Mouse (Mus musculus): ENCODE data around the gene Pwwp2b. TPM values are rescaled to one million over a fixed set of nuclear protein-coding genes. Genes with fewer than 3 reads are reported as not detected.

Pwwp2b gene
- 11.0 and 11.6 TPM in 2 replicates for polyA plus RNA-seq (2014; fragmentation: Nextera tagmentation; extraction: Ambion mirVana)

GRCm38 (mm10) chr7:139247881-139248614 lies at the start of gene Pwwp2b:
Gene Pwwp2b (plus strand): TSS chr7:139248482.
- H3K9me3 ChIP-seq (ENCODE audit: control insufficient read depth, low read length) = no peaks in the 10 kb centered on the region
- peak within 1 kb of the TSS; percentile 74 for H3K4me3 ChIP-seq (ENCODE audit: low read depth, low read length)
- H3K4me2 ChIP-seq (ENCODE audit: low read depth, low read length) = peak within 1 kb of the TSS; percentile 98
- H3K9ac ChIP-seq (ENCODE audit: low read depth, low read length) = peak within 1 kb of the TSS; percentile 86
- H3K27me3 ChIP-seq (replicated peaks; ENCODE audit: control insufficient read depth, insufficient read depth, low read length) = no peaks in the 10 kb centered on the region
- H3K4me1 ChIP-seq (ENCODE audit: control insufficient read depth, insufficient read depth, low read length) = peaks cover 41% of the 10 kb centered on the region
- peak within 1 kb of the TSS; percentile 82 for H3K27ac ChIP-seq (replicated peaks; ENCODE audit: low read depth, low read length)
- WGBS = under 1% methylated on average over 26 of the region's 72 CpGs
- ATAC-seq (ENCODE audit: low read depth) (peak; percentile 85), DNase-seq (ENCODE audit: low spot score) (peak; percentile 82)
- H3K36me3 ChIP-seq (ENCODE audit: control insufficient read depth, insufficient read depth, low read length) = no peaks in the 10 kb centered on the region

GRCm38 (mm10) chr7:139200108-139200507 lies 48.2 kb upstream of the Pwwp2b start:
- Histone ChIP-seq H3K4me1 (ENCODE audit: control insufficient read depth, insufficient read depth, low read length) (no peaks in the 10 kb centered on the region), H3K9me3 (ENCODE audit: control insufficient read depth, low read length) (no peaks in the 10 kb centered on the region), H3K27ac (replicated peaks; ENCODE audit: low read depth, low read length) (no peak overlapping the region), H3K9ac (ENCODE audit: low read depth, low read length) (no peak overlapping the region), H3K36me3 (ENCODE audit: control insufficient read depth, insufficient read depth, low read length) (no peaks in the 10 kb centered on the region), H3K4me3 (ENCODE audit: low read depth, low read length) (no peak overlapping the region), H3K27me3 (replicated peaks; ENCODE audit: control insufficient read depth, insufficient read depth, low read length) (peaks cover 8% of the 10 kb centered on the region; the same call in 1 of the 2 replicates), H3K4me2 (ENCODE audit: low read depth, low read length) (no peak overlapping the region)
- 23% methylated on average over 7 of the region's 7 CpGs for WGBS
- DNase-seq (ENCODE audit: low spot score) = peak; percentile 88
- peak; percentile 71; the same call in 1 of the 2 replicates for ATAC-seq (ENCODE audit: low read depth)

GRCm38 (mm10) chr7:139201209-139201608 lies 47.1 kb upstream of the Pwwp2b start:
- WGBS = 51% methylated on average over 6 of the region's 6 CpGs
- Histone ChIP-seq H3K27ac (replicated peaks; ENCODE audit: low read depth, low read length) (no peak overlapping the region), H3K9ac (ENCODE audit: low read depth, low read length) (no peak overlapping the region), H3K4me1 (ENCODE audit: control insufficient read depth, insufficient read depth, low read length) (no peaks in the 10 kb centered on the region), H3K36me3 (ENCODE audit: control insufficient read depth, insufficient read depth, low read length) (no peaks in the 10 kb centered on the region), H3K9me3 (ENCODE audit: control insufficient read depth, low read length) (no peaks in the 10 kb centered on the region), H3K27me3 (replicated peaks; ENCODE audit: control insufficient read depth, insufficient read depth, low read length) (peaks cover 8% of the 10 kb centered on the region; the same call in 1 of the 2 replicates), H3K4me2 (ENCODE audit: low read depth, low read length) (no peak overlapping the region), H3K4me3 (ENCODE audit: low read depth, low read length) (no peak overlapping the region)
- DNase-seq (ENCODE audit: low spot score) (no peak), ATAC-seq (ENCODE audit: low read depth) (no peak)

GRCm38 (mm10) chr7:139208023-139208772 lies 40.1 kb upstream of the Pwwp2b start:
- Histone ChIP-seq H3K9me3 (ENCODE audit: control insufficient read depth, low read length) (no peaks in the 10 kb centered on the region), H3K36me3 (ENCODE audit: control insufficient read depth, insufficient read depth, low read length) (no peaks in the 10 kb centered on the region), H3K4me1 (ENCODE audit: control insufficient read depth, insufficient read depth, low read length) (peaks cover 3% of the 10 kb centered on the region; the same call in 1 of the 2 replicates), H3K27me3 (replicated peaks; ENCODE audit: control insufficient read depth, insufficient read depth, low read length) (no peaks in the 10 kb centered on the region), H3K9ac (ENCODE audit: low read depth, low read length) (no peak overlapping the region), H3K4me3 (ENCODE audit: low read depth, low read length) (no peak overlapping the region), H3K27ac (replicated peaks; ENCODE audit: low read depth, low read length) (no peak overlapping the region), H3K4me2 (ENCODE audit: low read depth, low read length) (no peak overlapping the region)
- 37% methylated on average over 7 of the region's 7 CpGs for WGBS
- no peak for ATAC-seq (ENCODE audit: low read depth)
- DNase-seq (ENCODE audit: low spot score) = peak; percentile 65

GRCm38 (mm10) chr7:139208773-139209095 lies 39.5 kb upstream of the Pwwp2b start:
- H3K4me2 ChIP-seq (ENCODE audit: low read depth, low read length) = no peak overlapping the region
- ATAC-seq (ENCODE audit: low read depth) = no peak
- WGBS = 83% methylated on average over 4 of the region's 4 CpGs
- DNase-seq (ENCODE audit: low spot score) = no peak
- no peak overlapping the region for H3K27ac ChIP-seq (replicated peaks; ENCODE audit: low read depth, low read length)
- H3K9ac ChIP-seq (ENCODE audit: low read depth, low read length) = no peak overlapping the region
- H3K4me3 ChIP-seq (ENCODE audit: low read depth, low read length) = no peak overlapping the region
- H3K36me3 ChIP-seq (ENCODE audit: control insufficient read depth, insufficient read depth, low read length) = no peaks in the 10 kb centered on the region
- H3K27me3 ChIP-seq (replicated peaks; ENCODE audit: control insufficient read depth, insufficient read depth, low read length) = no peaks in the 10 kb centered on the region
- peaks cover 4% of the 10 kb centered on the region; the same call in 1 of the 2 replicates for H3K4me1 ChIP-seq (ENCODE audit: control insufficient read depth, insufficient read depth, low read length)
- no peaks in the 10 kb centered on the region for H3K9me3 ChIP-seq (ENCODE audit: control insufficient read depth, low read length)

GRCm38 (mm10) chr7:139211761-139212160 lies 36.5 kb upstream of the Pwwp2b start:
- H3K36me3 ChIP-seq (ENCODE audit: control insufficient read depth, insufficient read depth, low read length) = no peaks in the 10 kb centered on the region
- WGBS = 83% methylated on average over 6 of the region's 6 CpGs
- H3K4me2 ChIP-seq (ENCODE audit: low read depth, low read length) = no peak overlapping the region
- ATAC-seq (ENCODE audit: low read depth) (no peak), DNase-seq (ENCODE audit: low spot score) (no peak)
- no peak overlapping the region for H3K27ac ChIP-seq (replicated peaks; ENCODE audit: low read depth, low read length)
- no peaks in the 10 kb centered on the region for H3K9me3 ChIP-seq (ENCODE audit: control insufficient read depth, low read length)
- no peak overlapping the region for H3K4me3 ChIP-seq (ENCODE audit: low read depth, low read length)
- no peaks in the 10 kb centered on the region for H3K27me3 ChIP-seq (replicated peaks; ENCODE audit: control insufficient read depth, insufficient read depth, low read length)
- H3K9ac ChIP-seq (ENCODE audit: low read depth, low read length) = no peak overlapping the region
- peaks cover 7% of the 10 kb centered on the region; the same call in 1 of the 2 replicates for H3K4me1 ChIP-seq (ENCODE audit: control insufficient read depth, insufficient read depth, low read length)

- Histone ChIP-seq H3K9me3 (ENCODE audit: control insufficient read depth, low read length) (no peaks in the 10 kb centered on the region), H3K36me3 (ENCODE audit: control insufficient read depth, insufficient read depth, low read length) (no peaks in the 10 kb centered on the region), H3K4me2 (ENCODE audit: low read depth, low read length) (peak within 1 kb of the TSS; percentile 64), H3K27ac (replicated peaks; ENCODE audit: low read depth, low read length) (peak within 1 kb of the TSS; percentile 72), H3K9ac (ENCODE audit: low read depth, low read length) (peak within 1 kb of the TSS; percentile 74), H3K4me1 (ENCODE audit: control insufficient read depth, insufficient read depth, low read length) (peaks cover 7% of the 10 kb centered on the region; the same call in 1 of the 2 replicates), H3K27me3 (replicated peaks; ENCODE audit: control insufficient read depth, insufficient read depth, low read length) (no peaks in the 10 kb centered on the region), H3K4me3 (ENCODE audit: low read depth, low read length) (peak within 1 kb of the TSS; percentile 46)
- DNase-seq (ENCODE audit: low spot score) (peak; percentile 100), ATAC-seq (ENCODE audit: low read depth) (peak; percentile 99)
- WGBS = 2% methylated on average over 45 of the region's 53 CpGs
Observed at GRCm38 (mm10) chr7:139212754-139213745, 35.2 kb upstream of the Pwwp2b start, which contains the start of the genes Lrrc27 and Stk32c. Gene Lrrc27 (plus strand): TSS chr7:139212988. Gene Stk32c (minus strand): TSS chr7:139213307.

- 54% methylated on average over 3 of the region's 3 CpGs for WGBS
- H3K36me3 ChIP-seq (ENCODE audit: control insufficient read depth, insufficient read depth, low read length) = no peaks in the 10 kb centered on the region
- DNase-seq (ENCODE audit: low spot score) = no peak
- peak overlapping the region; percentile 46 for H3K4me3 ChIP-seq (ENCODE audit: low read depth, low read length)
- H3K27ac ChIP-seq (replicated peaks; ENCODE audit: low read depth, low read length) = peak overlapping the region; percentile 70; the same call in 1 of the 2 replicates
- no peaks in the 10 kb centered on the region for H3K27me3 ChIP-seq (replicated peaks; ENCODE audit: control insufficient read depth, insufficient read depth, low read length)
- H3K9ac ChIP-seq (ENCODE audit: low read depth, low read length) = peak overlapping the region; percentile 55; the same call in 1 of the 2 replicates
- ATAC-seq (ENCODE audit: low read depth) = no peak
- H3K4me2 ChIP-seq (ENCODE audit: low read depth, low read length) = peak overlapping the region; percentile 64
- H3K9me3 ChIP-seq (ENCODE audit: control insufficient read depth, low read length) = no peaks in the 10 kb centered on the region
- H3K4me1 ChIP-seq (ENCODE audit: control insufficient read depth, insufficient read depth, low read length) = peaks cover 7% of the 10 kb centered on the region; the same call in 1 of the 2 replicates
Observed at GRCm38 (mm10) chr7:139213751-139214150, 34.5 kb upstream of the Pwwp2b start.

Data from embryonic facial prominence, embryonic 14.5 days (tissue).